Mouse (Mus musculus) liver, adult 2 months (tissue): ENCODE results near the gene Mrpl37.

ENCODE experiments used
- CTCF ChIP-seq: fragments of 200-500 bp; IDR thresholded peaks from 2 replicates; pipeline ENCODE4 v1.5.1; 2011; ENCODE audit warnings: low read depth, low read length, control low read depth
- POLR2A ChIP-seq: fragments of 200-500 bp; IDR thresholded peaks from 2 replicates; pipeline ENCODE4 v1.6.1; 2011; ENCODE audit warnings: low read length, control low read depth; ENCODE audit not compliant: insufficient read depth; ENCODE audit errors: extremely low read depth

- TF ChIP-seq CTCF: no peak
- TF ChIP-seq POLR2A: no peak
Measured at GRCm38 (mm10) chr4:107009548-107009947, 57.1 kb downstream of the Mrpl37 start.
